Mouse (Mus musculus): Measurements from ENCODE around the gene Pcbp3.
A peak's percentile ranks its signal among the peaks of the same experiment; 100 is the strongest.

The Pcbp3 gene

DNA sequence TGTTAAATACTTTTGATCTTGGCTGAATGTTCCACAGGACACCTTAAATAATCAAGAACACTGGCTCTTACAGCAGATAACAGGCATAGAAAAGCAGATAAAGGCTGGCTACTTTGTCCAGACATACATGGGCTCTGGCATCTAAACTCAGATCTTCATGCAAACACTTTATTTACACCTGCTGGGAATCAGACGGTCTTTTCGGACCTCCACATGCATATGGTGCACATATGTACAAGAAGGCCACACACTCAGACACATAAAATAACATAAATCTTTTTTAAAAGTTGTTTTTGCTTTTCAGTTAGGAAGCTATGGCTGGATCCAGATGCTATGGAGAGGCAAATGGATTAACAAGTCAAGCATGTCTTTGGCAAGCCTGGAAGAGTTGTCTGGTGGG is 37.2 kb downstream of the Pcbp3 start:
- no peak for DNase-seq

DNA sequence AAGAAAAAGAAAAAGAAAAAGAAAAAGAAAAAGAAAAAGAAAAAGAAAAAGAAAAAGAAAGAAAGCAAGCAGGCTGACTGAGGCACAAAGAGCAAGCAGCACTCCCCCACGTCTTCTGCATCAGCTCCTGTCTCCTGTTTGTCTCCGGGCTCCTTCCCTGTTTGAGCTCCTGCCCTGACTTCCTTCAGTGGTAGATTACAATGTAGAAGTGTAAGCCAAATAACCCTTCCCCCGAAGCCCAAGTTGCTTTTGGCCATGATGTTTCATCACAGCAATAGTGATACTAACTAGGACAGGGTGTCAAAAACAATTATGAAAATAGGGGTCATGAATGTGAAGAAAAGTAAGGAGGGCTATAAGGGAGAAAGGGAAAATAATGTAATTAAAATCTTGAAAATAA is 43.6 kb downstream of the Pcbp3 start:
- DNase-seq = no peak

DNA sequence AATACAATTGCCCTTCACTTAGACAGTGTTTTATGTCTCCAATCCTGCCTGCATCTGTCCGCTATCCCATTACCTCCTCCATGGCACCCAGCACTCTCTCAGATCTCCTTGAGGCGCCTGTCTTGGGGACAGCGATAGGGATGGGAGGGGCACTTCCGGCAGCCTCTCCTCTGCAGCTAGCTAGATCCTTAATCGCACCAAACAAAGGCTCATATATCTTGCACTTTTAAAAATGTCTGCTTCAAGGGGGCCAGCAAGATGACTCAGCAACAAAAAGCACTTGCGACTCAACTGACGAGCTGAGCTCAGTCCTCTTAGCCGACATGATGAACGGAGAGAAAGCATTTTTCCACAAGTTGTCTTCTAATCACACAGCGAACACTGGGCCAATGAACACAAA is 55.3 kb downstream of the Pcbp3 start:
- DNase-seq = peak; percentile 41

DNA sequence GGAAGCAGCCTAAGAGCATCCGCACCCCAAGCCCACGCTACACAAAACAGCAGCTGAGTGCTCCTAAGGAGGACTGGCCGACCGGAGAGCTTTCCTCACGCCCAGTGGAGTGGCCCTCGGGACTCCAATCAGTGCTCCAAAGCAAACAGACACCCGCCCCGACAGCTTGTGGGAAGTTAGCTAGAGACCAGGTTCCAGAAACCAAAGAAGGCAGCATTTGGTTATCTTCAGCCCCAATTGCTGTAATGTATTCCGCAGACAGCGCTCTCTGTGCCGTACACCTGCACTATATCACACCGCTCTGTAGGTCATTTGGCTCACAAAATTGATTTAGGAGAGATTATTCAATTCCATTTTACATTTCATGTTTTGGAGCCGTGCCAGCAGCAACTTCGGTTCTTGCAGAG is 55.7 kb downstream of the Pcbp3 start:
- no peak for DNase-seq

DNA sequence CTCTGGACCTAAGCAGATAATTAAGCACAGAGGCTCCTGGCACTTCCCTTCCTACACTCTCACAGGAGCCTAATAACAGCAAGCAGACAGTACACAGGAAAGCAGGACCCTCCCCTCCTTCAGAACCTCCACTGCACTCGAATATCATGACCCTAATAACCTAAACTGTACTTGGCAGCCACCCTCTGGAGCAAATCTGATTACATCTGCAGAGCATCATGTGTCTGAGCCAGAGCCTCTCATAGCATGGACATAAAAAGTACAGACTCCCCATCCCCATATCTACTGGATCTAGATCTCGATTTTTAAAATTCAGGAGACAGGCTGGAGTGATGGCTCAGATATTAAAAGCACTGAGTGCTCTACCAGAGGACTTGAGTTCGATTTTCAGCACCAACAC is 58.0 kb downstream of the Pcbp3 start:
- no peak for DNase-seq

DNA sequence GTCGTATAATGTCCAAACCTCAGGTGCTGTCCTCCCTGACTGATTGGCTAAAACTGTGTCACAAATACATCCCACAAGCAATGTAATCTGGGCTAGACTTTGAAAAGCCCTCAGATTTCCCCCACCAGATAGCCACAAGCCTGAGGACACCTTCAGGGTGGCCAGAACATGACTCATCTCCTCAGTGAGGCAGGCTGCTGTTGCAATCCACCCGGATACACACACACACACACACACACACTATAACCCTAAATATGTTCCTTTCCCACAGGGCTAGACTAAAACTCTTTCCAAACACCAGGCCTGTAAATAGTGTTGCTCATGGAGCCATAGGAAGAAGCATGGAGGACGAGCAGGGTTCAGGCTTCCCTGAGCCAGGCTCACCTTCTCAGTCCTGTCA is 58.6 kb downstream of the Pcbp3 start:
- DNase-seq = no peak

DNA sequence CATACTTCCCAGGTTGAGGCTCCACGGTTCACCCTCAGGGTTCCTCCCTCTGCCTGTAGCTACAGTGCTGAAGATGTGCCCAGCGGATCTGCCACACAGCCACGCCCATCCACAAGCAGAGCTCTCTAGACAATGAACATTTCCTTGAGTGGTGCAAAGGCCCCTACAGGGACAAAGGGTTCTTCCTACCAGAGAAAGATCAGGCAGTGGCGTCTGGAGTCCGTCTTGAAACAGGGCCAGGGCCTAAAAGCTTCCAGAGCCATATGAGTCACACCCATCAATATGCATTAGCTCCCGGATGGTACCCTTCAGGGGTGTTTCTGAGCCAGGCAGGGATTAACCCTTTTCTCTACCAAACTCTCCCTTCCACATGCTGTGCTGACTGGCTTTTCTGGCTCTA is 59.1 kb downstream of the Pcbp3 start:
- DNase-seq = peak; percentile 49

DNA sequence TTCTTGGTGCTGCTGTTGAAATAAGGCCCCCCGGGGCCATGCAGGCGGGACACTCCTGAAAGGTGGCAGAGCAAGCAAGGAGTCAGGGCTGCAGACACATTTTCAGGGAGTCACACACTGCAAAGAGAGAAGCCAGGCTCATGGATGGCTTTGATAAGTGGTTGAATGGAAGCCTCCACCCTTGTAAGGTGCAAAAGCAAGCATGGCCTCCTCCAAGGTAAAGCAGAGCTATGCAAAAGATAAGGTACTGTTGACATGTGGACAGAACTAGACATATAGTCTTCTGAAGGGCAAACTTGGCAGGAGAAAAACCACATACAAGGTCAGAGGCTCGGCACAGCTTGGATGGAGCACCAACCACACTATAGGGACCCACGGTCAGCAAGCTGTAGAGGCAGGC is 63.3 kb downstream of the Pcbp3 start:
- no peak for DNase-seq

DNA sequence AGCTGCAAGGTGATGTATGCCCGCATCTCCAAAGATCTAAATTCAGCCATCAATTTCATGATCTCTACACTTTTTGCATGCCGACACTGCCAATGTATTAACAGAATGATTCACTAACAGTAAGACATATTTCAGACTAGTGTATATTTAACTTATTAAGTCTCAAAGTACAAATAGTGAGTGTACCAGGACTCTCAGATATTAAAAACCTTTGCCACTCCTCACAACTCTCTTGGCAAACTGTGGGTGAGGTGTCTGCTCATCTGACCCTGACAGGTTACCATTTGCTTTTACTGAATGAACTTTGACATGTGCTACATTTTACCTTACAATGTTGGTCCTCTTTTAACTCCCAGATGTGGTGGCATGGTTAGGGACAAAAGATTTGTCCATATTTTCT is 70.2 kb downstream of the Pcbp3 start:
- DNase-seq = peak; percentile 77

DNA sequence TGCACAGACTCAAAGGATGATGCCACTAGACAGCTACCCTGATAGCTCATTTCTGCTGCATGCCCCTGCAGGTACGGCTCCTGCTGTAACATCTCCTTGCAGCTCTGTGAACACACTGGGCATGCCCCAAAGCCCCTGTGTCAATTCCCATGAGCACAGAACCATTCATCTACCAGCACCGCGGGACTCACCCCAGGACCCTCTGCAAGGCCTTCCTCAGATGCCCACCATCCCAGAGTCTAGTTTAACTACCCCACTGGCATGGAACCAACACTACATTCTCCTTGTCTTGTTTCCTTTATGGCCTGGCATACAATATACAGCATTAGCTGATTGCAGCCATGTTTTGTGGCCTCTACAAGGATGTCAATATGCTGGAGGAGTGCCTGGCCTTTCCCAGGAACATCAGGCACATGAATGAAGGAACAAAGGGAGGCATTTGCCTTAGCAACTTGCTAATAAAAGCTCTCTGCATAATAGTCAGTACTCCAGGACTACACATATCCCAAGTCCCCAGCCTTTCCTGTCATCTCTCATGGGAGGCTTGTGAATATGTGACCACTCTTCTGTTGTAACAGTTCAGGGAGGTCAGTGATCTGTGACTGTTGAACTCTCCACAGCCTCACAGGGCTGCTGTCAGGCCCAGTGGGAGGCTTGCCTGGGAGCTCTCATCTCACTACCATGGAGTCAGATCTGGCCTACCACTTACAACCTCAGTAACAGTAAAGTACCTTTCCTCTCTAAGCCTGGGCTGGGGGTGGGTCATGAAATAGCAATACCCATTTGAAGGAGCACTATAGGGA is 78.0 kb downstream of the Pcbp3 start:
- DNase-seq = peak; percentile 80

DNA sequence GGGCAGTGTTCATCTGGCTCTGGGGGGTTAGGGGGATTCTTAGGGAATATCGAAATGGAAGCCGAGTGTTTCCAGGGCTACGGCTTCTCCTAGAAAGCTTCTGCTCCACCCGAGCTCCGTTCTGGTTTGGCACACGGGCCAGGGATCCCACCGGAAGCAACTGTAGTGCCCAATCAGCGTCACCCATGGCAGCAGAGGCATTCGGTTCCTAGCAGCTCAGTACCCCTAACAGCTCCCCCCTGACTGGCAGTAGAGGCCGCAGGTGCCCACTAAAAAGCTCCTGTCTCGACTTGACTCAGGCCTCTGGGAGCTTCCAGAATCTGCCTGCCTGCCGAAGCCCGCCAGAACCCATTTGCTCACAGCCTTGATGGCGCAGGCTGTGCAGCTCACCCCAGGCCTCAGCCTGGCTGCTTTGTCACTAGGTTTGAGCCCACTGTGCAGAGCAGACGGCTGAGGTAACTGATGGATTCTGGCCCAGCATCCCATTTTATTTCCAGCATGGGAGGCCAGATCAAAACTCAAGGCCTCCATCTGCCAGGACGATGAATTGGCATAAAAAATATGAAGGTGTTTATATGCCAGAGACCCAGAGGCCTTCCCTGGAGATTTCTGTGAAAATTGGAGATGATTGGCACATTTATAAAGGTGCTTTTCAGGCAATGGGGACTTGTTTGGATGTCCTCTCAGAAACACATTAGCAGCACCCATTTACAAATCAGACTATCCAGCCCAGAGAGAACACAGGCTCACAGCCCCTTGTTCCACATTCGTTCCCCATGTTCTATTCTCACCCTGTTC is 78.8 kb downstream of the Pcbp3 start:
- no peak for DNase-seq

DNA sequence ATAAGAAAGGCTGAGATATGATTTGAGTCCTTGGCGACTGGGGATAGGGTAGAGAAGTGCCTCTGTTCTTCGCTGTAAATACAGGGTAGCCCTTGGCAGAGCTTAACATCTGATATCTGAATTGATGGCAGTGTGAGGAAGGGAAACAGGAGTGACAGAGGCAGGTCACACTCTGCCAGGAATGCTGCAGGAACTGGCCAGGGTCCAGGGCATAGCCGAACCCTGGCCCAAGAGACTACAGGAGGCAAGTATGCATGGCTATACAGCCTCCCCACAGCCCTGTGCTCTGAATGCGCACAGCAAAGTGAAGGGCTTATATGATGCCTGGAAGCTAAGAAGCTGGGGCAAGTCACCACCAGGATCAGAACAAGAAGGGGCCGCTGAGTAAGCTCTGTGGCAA is 79.8 kb downstream of the Pcbp3 start:
- no peak for DNase-seq

DNA sequence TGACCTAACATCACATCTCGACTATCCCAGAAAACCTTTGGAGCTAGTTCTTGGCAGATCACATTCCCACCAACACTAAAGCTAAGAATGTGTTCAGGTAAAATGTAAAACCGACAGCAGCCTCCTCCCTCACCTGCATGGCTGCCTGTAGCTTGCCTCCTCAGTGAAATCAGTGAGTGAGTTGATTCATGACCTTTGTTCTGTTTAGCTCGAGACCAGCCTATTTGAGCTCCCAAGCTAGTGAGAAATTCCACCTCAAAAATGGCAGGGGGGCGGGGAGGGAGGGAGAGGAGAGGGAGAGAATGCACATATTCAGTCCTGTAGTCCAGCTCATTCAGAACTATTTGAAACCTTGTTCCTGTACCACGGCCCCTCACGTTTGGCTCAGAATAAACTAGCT is 86.4 kb downstream of the Pcbp3 start:
- no peak for DNase-seq

DNA sequence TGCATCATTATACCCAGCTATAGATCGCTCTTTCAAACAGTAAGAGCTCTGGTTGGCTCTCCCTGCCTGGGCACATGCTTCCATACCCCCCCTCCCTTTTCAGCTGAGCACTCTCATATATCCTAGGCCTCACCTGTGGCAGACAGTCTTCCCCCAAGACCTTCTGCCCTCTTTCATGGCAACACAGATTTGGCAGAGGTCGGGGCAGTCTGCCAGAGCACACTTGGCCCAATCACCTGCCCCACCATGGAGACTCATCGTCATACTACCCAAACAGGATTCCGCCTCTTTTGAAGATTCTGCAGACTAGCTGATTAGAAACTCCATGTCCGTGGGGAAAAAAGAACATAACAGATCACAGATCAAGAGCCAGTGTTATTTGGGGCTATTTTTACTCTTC is 86.8 kb downstream of the Pcbp3 start:
- DNase-seq = no peak

DNA sequence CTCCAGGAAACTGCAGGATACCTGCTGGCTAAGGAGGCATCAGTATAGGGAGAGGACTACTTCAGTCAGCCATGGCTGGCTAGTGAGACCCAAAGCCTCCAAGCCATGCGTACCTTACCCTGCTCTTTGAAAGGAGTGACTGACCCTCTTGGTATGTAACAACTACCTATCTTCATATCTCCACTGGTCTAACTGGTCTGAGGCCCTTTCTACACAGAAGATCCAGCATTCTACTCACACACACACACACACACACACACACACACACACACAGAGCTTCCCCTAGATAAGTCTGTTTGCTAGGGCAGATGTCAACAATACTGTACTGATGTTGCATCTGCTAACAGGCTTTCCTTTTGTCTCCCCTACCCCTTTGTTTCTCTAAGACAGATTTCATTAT is 87.3 kb downstream of the Pcbp3 start:
- DNase-seq = no peak

DNA sequence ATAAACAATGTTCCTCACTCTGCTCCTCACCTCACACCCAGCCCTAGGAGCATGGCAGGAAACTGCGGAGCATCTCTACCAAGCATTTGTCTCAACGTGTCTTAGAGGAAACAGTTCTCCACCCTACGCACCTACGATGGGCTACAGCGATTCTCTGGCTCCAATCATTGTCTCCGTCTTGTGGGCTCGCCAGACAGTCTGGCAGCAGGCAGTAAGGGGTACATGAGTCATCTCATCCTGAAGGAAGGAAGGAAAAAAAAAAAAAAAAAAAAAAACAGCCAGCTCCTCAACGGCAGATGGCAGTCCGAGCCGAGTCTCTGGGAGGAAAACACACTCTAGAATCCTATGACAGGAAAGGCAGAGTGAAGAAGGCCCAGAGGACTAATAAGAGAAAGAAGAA is 87.7 kb downstream of the Pcbp3 start:
- DNase-seq = no peak

DNA sequence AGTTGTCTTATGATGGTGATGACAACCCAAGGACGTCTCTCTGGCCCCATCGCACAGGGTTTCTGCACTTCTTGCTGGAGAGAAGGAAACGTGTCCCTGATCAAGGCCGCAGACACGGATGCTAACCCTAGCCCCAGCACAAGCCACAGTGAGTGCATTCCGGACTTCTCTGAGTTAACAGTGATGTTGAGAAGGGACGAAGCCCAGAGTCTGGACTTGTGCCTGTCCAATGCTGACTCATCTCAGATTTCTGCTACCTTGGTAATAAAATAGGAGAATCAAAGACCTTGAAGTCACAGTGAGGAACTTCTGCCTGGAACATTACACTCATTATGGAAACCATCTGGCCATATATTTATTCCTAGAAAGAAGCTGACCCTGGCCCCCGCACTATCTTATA is 89.0 kb downstream of the Pcbp3 start:
- DNase-seq = no peak

DNA sequence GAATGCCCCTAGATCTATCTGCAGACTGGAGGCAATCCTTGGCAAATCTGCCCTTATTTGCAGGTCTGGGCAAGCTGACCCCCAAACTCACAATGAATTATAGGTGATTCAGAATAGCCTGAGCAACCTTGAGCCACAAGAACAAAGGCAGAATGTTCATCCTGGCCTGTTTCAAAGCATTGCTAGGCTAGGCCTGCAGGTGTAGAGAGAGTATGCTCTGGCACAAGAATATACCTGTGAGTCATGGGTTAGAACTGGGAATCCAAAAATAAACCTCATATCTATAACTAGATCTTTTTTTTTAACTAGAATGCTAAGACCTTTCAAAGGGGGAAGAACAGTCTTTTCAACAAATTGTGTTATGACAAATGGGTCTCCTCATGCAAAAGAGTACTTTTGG is 95.8 kb downstream of the Pcbp3 start:
- DNase-seq = no peak

DNA sequence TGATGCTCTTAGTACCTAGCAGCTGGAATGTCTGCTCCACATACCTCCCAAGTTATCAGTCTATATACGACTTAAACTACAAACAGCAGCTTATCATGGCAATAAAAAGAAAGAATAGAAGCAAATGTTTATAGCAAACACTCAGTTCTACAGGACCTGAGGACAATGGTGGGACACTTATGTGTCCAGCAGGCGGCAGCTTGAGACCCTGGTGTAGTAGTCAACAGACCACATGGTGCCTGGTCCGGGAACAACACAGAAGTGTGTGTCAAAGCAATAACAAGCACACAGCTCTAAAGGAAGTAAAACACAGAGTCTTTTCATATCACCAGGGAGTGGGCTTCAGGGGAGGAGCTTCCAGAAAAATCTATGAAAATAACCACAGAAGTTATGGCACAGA is 100.7 kb downstream of the Pcbp3 start:
- no peak for DNase-seq

DNA sequence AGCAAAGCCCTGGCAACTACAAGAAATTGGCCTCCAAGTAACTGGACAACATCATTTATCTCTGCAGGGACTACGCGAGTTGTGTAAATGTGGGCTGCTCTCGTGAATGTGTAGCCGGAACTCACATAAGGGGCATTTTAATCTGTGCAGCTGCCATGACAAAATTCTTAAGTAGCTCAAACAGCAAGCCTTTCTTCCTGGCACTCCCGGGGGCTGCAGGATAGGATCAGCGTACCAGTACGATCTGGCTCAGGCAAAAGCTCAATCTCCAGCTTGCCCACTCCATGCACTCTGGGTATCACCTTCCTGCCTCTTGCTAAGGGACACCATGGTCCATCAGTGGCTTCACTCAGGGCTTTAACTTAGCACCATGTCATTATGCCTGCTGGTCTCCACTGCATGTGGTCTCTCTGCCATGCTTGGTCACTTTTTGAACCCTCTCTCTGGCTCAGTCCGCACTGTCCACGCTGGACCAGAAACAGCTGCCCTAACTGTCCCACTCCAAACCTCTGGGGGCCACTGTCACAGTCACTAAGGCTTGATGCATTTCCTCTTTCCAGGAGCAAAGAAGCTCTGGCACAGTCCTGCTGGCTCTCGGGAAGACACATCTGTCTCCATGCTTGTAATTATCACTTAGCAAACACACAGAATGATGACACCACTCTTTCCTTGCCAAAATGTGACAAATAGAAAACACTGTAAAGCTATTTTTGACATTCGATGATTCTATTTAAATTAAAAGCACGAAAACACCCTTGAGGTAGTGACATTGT is 102.1 kb downstream of the Pcbp3 start:
- DNase-seq = no peak

DNA sequence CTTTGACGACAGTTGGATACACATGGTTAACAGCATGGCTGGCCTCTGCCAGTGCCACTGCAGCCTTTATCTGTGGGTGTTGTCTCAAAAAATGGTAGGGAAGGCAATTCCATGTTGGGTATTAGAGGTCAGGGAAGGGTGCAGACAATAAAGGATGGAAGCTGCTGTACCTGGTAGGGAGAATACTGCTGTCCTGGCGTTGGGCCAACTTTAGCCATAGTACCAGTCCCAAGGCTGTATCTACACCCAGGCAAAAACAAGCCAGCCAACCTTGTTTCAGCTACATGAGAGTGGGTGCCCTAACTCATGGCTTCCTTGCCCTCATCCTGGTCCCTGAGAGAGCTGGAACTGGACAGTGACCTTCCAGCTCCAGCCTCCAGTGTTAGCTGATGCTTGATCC is 103.8 kb downstream of the Pcbp3 start:
- DNase-seq = no peak

DNA sequence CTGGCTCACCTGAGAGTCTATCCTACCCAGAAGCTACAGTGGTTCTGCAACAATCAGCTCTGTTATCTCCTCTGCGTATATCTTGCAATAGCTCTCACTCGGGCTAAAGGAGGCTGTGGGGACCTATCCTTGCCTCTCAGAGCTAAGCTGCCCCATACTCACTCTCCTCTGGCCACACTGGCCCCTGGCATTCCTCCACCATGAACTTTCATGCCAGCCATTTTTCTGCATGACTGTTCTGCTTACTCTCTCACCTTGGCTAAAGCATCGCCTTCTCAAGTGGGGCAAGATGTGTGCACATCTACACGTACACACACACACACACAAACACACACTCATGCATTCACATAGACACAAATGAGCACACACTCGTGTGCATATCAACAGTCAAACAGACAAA is 115.2 kb downstream of the Pcbp3 start:
- peak; percentile 52 for DNase-seq

DNA sequence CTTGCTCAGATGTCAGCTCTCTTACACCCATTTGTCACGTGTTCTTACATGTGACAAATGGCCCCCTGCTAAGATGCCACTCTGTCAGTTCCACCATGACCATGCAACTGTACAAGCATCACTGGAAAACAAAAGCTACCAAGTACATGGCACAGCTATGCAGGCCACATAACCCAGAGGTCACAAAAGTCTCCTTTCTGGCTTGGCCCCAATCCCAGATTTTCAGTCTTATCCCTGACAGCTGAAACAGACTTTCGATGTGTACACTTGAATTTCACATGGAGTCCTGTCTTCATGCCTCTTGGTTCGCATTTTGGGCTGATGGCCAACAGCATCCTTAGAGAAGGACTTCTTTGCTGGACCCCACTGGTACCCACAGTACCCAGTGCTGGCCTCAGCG is 116.8 kb downstream of the Pcbp3 start:
- peak; percentile 34 for DNase-seq

DNA sequence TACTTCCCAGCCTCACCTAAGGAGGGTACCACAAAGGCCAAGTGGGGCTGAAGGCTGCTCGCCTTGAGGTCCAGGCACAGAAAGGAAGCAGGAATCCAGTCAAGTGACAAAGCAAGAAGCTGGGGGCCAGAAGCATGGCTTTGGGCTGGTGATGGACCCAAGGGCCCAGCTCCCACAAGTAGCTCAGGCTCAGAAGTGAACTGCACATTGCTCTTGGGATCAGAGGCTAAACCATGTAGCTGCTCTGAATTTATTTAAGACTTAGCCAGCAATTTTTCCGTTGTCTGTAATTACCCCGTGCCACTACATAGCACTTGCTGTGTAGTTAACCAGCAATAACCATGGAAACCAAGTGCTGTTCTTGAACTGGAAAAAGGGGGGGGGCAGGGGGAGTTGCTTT is 117.3 kb downstream of the Pcbp3 start:
- peak; percentile 65 for DNase-seq

All from kidney, adult 9 months (tissue).